Mouse (Mus musculus) kidney, postnatal 0 days (tissue): ENCODE results near the gene Prelp. TPM values are rescaled to one million over a fixed set of nuclear protein-coding genes. Genes with fewer than 3 reads are reported as not detected.

Experiments used
- ATAC-seq: fragments of 200-750 bp; cut with Nextera tagmentation; replicated peaks from 2 replicates; pipeline ENCODE4 v1.8.0; 2017; ENCODE audit warnings: low read depth, moderate number of reproducible peaks, moderate TSS enrichment, moderate library complexity; ENCODE audit not compliant: low FRiP score
- DNase-seq: peaks from one replicate; pipeline ENCODE4 v3.0.0-alpha.2; 2016; ENCODE audit warnings: low spot score
- H3K27ac ChIP-seq: fragments of 300-500 bp; sonication (generic); 2 replicates; pipeline ENCODE4 v1.5.1; 2014; ENCODE audit warnings: mild to moderate bottlenecking
- H3K27me3 ChIP-seq: fragments of 300-500 bp; sonication (generic); 2 replicates; pipeline ENCODE4 v1.6.1; 2014; ENCODE audit warnings: low read length, mixed read lengths; ENCODE audit not compliant: insufficient read depth
- H3K36me3 ChIP-seq: fragments of 300-500 bp; sonication (generic); 2 replicates; pipeline ENCODE4 v1.6.1; 2014; ENCODE audit warnings: low read length, mixed read lengths; ENCODE audit not compliant: insufficient read depth
- H3K4me1 ChIP-seq: fragments of 300-500 bp; sonication (generic); replicated peaks from 2 replicates; pipeline ENCODE4 v1.6.1; 2014; ENCODE audit warnings: antibody characterized with exemption, low read length, mixed read lengths; ENCODE audit not compliant: insufficient read depth
- H3K4me2 ChIP-seq: fragments of 300-500 bp; sonication (generic); 2 replicates; pipeline ENCODE4 v1.6.1; 2014; ENCODE audit warnings: mild to moderate bottlenecking, low read length, moderate library complexity, mixed read lengths
- H3K4me3 ChIP-seq: fragments of 300-500 bp; sonication (generic); replicated peaks from 2 replicates; pipeline ENCODE4 v1.5.1; 2014; ENCODE audit warnings: low read depth, low read length
- H3K9ac ChIP-seq: fragments of 300-500 bp; sonication (generic); 2 replicates; pipeline ENCODE4 v1.6.1; 2014; ENCODE audit warnings: low read depth, low read length
- H3K9me3 ChIP-seq: fragments of 300-500 bp; sonication (generic); replicated peaks from 2 replicates; pipeline ENCODE4 v1.6.1; 2016; ENCODE audit warnings: low read length, inconsistent platforms, mixed read lengths
- CTCF ChIP-seq: IDR thresholded peaks from 2 replicates; pipeline ENCODE4 v1.5.1; 2016; ENCODE audit warnings: antibody characterized with exemption, low read depth, mild to moderate bottlenecking, moderate library complexity
- WGBS: fragments of 180-500 bp; shearing (Covaris S2); extraction: QIAGEN DNeasy Blood & Tissue Kit; methylation state at CpG from one replicate; pipeline ENCODE4 v1.1.7; 2014; 5-methylcytosine and 5-hydroxymethylcytosine counted together
- polyA plus RNA-seq: library from polyadenylated mRNA; unstranded; fragments of >200 nt; fragmentation: Nextera tagmentation; extraction: Ambion mirVana; gene quantifications from 2 replicates; pipeline ENCODE4 v1.2.1, GENCODE M21; 2015

The Prelp gene
- polyA plus RNA-seq, 1 experiment from 2014 or later = 2.2 TPM

DNA sequence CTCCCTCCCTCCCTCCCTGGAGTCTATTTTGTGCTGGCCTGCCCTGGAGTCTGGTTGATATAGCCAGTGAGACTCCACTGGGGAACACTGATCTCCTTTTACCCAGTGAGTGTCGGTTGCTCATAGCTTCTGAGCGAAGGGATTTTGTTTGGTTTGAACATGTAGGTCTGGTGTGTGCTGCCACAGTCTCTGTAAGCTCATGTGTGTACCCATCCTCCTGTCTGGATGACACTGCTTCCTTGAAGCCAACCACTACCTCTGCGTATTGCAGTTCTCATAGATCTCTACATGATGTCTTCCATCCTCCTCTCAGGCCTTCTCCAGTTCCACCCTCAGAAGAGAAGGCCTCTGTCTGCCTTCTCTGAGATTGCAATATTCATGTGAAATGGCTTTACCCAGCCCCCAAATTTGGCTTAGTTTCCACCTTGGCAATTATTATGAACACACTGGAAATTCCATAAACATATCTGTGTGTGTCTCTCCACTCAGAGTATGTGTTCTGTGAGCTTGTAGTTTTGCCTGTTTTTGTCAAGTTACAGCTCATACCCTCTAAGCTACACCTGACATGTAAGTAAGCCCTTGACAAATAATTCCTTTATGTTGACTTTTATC, 19.4 kb upstream of the Prelp start:
- no peaks in the 10 kb centered on the region for H3K36me3 ChIP-seq
- 94% methylated on average over 3 of the region's 3 CpGs for WGBS
- no peak overlapping the region for H3K27ac ChIP-seq
- no peaks in the 10 kb centered on the region for H3K9me3 ChIP-seq
- H3K4me1 ChIP-seq = no peaks in the 10 kb centered on the region
- DNase-seq = no peak
- ATAC-seq = no peak
- no peak overlapping the region for H3K4me2 ChIP-seq
- TF ChIP-seq CTCF = no peak
- no peak overlapping the region for H3K9ac ChIP-seq
- H3K27me3 ChIP-seq = no peaks in the 10 kb centered on the region
- no peak overlapping the region for H3K4me3 ChIP-seq

DNA sequence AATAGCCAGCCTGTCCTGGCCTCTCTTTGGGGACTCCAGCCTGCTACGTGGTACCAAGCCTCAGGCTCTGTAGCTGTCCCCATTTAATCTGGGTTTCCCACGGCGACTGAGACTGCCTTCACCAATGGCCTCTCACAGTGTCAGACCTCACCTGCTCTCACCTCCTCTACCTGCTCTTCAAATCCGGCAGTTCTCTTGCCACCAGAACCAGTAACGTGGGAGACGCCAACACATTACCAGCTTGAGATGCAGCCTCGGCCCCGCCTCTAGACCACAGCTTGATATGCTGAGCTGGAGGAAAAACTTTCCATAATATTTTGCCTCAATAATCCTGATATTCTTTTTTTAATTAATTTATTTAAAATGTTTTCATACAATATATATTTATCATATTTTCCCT, 18.5 kb upstream of the Prelp start:
- no peak for TF ChIP-seq CTCF
- Histone ChIP-seq H3K36me3 (no peaks in the 10 kb centered on the region), H3K4me3 (no peak overlapping the region)

DNA sequence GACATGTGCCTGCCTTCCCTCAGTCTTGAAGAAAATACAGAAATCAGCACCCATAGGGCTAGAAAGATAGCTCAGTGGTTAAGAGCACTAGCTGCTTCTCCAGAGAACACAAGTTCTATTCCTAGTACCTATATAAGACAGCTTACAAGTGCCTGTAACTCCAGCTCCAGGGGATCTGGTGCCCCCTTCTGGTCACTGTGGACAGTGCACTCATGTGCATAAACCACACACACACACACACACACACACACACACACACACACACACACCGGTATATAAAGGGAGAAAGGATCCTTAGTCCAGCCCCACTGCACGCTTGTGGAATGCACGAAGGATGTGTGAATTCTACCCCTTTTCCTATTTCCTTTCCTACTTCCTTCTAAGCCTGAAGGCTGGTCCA, 15.0 kb upstream of the Prelp start:
- Histone ChIP-seq H3K4me2 (no peak overlapping the region), H3K4me3 (no peak overlapping the region), H3K27ac (no peak overlapping the region), H3K27me3 (no peaks in the 10 kb centered on the region), H3K36me3 (no peaks in the 10 kb centered on the region), H3K9me3 (no peaks in the 10 kb centered on the region), H3K4me1 (peaks cover 5% of the 10 kb centered on the region; the same call in 1 of the 2 replicates), H3K9ac (no peak overlapping the region)
- 83% methylated on average over 3 of the region's 3 CpGs for WGBS
- no peak for DNase-seq
- ATAC-seq = no peak
- peak; percentile 34 for TF ChIP-seq CTCF

More for the DNA sequence above, 18.5 kb upstream of the Prelp start:
- DNase-seq (no peak), ATAC-seq (no peak)
- Histone ChIP-seq H3K4me2 (no peak overlapping the region), H3K9ac (no peak overlapping the region), H3K9me3 (no peaks in the 10 kb centered on the region), H3K27me3 (no peaks in the 10 kb centered on the region), H3K27ac (no peak overlapping the region), H3K4me1 (no peaks in the 10 kb centered on the region)
- WGBS = 86% methylated on average over 8 of the region's 8 CpGs

DNA sequence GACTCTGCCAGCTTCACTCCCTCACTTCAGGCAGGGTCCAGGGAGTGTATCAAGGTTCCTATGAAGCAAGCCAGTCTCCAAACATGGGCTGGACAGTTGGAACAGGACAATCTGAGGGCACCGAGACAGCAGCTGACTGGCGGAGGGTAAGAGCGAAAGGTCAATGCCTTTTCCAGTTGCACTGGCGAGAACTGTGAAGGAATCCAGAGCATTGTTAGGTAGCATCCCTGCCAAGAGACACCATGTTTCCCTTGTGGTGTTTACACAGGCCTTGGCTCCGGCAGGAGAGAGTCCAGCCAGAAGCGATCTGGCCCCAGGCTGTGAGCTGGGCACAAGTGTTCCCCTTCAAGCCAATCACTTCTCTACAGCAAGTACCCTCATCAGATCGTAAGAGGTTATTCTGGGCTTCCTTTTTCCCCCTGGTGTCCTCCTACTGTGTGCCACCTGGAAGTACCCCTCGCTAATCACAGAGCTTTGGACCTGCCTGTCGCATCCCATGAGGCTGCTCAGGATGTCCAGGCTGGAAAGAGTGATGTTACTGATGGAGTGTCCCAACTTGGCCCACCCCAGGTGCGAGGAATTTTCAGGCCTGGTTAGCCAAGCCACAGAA, 13.2 kb upstream of the Prelp start:
- no peak overlapping the region for H3K4me2 ChIP-seq
- H3K9ac ChIP-seq = no peak overlapping the region
- no peaks in the 10 kb centered on the region for H3K27me3 ChIP-seq
- no peaks in the 10 kb centered on the region for H3K9me3 ChIP-seq
- DNase-seq (no peak), ATAC-seq (no peak)
- H3K27ac ChIP-seq = no peak overlapping the region
- H3K4me1 ChIP-seq = peaks cover 5% of the 10 kb centered on the region; the same call in 1 of the 2 replicates
- TF ChIP-seq CTCF = no peak
- H3K36me3 ChIP-seq = no peaks in the 10 kb centered on the region
- WGBS = 77% methylated on average over 10 of the region's 10 CpGs
- H3K4me3 ChIP-seq = no peak overlapping the region

DNA sequence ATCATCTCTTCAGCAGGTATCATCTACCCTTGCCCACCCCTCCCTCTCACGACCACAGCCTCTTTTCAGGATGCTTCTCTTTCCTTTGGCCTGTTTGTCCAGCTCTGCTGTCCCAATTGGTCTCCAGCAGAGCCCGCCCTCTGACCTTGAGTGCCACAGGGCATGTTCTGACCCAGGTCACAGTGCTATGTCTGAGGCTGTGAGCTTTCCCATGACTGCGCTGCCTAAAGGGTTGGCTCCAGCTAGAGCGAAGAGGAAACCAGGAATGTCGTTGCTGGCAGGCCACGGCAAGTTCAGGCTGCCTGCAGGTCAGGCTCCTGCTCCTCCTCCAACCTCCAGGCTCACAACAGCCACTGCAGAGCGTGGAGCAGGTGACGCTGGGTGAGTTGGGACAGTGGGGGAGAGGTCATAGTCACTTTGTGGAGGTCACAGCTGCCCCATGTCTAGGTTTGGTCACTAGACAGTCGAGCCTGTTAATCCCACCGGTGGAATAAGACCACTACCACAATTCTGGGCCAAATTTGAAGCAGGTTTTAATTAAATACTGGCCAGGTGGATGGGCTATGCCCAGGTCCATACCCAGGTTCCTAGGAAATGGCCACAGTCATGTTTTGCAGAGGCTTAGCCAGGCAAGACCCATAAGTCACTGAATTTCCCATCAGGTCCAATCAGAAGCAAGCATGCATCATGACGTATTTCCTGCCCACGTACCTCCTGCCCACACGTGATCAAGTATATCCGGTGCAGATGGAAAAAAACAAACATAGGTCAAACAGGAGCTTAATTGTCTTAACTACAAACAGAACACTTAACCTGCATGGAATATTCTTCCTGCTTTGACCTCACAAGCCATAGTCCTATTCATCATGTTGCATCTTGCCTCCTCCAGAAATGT, 12.3 kb upstream of the Prelp start:
- Histone ChIP-seq H3K36me3 (no peaks in the 10 kb centered on the region), H3K9me3 (no peaks in the 10 kb centered on the region), H3K4me1 (peaks cover 5% of the 10 kb centered on the region; the same call in 1 of the 2 replicates), H3K9ac (no peak overlapping the region), H3K4me3 (no peak overlapping the region), H3K27me3 (no peaks in the 10 kb centered on the region), H3K4me2 (no peak overlapping the region), H3K27ac (no peak overlapping the region)
- no peak; the same call in 1 of the 2 replicates for TF ChIP-seq CTCF
- ATAC-seq (0 out of 2 replicates have a peak, but pooled peaks have one; percentile 59), DNase-seq (no peak)
- 49% methylated on average over 14 of the region's 14 CpGs for WGBS

DNA sequence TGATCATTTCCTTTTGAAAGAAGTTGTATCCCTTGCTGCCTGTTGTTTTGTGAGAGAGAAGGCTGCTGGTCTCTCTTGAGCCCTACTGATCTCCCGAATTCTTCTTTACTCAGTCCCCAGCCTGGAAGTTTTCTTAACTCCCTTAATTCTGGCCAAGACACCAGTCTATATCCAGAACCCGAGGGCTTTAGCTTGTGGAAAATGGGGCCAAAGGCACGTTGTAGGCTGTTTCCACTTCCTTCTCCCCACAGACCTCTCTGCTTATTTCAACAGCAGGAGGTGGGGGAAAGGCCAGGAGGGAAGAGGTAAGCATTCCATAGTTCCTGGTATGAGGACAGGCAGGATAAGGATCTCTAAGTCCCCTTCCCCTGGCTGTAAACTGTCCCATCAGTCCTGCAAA, 8.8 kb upstream of the Prelp start:
- Histone ChIP-seq H3K4me1 (peaks cover 5% of the 10 kb centered on the region; the same call in 1 of the 2 replicates), H3K9ac (no peak overlapping the region), H3K27me3 (no peaks in the 10 kb centered on the region), H3K4me3 (no peak overlapping the region), H3K4me2 (no peak overlapping the region), H3K27ac (no peak overlapping the region), H3K9me3 (no peaks in the 10 kb centered on the region), H3K36me3 (no peaks in the 10 kb centered on the region)
- TF ChIP-seq CTCF = no peak
- no peak for ATAC-seq
- DNase-seq = no peak
- 50% methylated on average over 3 of the region's 3 CpGs for WGBS
